Mouse (Mus musculus) ES-Bruce4 (cell line): Measurements from ENCODE around the gene Pea15a.

Experiments
- CTCF ChIP-seq: IDR thresholded peaks from one replicate; pipeline ENCODE4 v1.8.1; 2011; ENCODE audit warnings: low read depth, low read length
- EP300 ChIP-seq: IDR thresholded peaks from 2 replicates; pipeline ENCODE4 v1.6.1; 2011; ENCODE audit warnings: low read depth, low read length; ENCODE audit not compliant: insufficient read depth
- POLR2A ChIP-seq: IDR thresholded peaks from one replicate; pipeline ENCODE4 v1.8.1; 2011; ENCODE audit warnings: low read length; ENCODE audit not compliant: insufficient read depth

DNA sequence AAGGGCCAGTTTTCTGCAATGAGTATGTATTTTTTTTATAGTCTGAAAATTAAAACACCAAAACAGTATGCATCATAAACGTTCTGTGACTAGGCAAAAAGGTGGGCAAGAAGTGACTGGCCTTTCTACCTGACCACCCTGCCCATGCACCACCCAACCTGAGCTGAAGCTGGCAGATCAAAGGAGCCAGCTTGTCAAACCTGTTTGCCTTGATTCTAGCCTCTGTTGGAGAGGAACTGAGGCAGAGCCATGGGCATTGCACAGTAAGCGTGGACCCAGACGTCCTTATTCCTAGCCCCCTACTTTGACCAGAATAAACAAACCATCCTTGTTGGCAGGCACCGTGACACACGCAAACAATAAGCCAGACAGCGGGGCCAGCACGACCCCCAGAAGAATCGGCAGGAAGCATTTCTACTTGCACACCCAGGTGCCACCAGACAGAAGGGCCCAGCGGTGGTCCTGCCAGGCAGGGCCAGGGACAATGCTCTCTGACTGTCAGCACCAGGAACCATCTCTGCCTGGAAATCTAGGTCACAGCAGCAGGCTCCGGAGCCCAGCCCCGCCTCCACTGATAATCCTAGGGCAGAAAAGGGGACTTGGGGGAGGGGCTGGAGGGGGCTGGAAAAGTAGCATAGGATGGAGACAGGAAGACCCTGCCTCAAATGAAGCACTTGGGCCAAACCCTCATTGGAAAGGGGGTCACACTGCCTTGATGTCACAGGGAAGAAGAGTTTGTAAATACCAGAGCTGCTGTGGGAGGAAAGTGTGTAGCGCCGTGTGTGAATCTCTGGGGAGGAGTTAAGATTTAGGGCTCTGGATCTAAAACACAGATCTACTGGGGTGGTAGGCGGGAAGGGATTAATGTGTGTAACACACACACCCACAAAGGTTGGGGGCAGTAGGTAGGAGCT is 4.4 kb downstream of the Pea15a start:
- TF ChIP-seq CTCF (no peak), POLR2A (no peak), EP300 (no peak)
